Mouse (Mus musculus): ENCODE measurements at regions not wholly inside any gene's neighbourhood (a gene's known extent, or its start where the extent isn't known, plus 50 kb on each side); places are given as distances from the start of the nearest gene placed in this dataset.

DNA sequence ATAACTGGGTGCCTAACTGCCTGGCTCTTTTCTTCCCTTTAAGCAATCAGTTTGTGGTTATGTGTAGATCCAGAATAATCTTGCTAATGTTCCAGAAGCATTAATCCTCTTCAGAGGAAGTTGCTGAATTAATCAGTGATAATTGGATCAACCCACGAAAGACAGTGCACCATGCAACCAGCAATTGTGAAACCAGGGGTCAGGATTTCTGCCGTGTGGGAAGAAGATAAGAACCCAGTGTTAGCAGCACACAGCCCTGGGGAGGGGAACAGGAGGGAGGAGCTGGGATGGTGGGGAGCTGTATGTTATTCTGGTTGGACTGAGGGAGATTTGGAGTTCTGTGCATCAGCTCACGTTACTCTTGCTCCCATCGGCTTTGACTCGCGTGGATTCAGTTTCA lies 75.5 kb upstream of the Gm5148 start:
- H3K4me1 ChIP-seq (ENCODE audit: insufficient read depth), result no peaks in the 10 kb centered on the region
- no peak for DNase-seq
- no peak overlapping the region for H3K27ac ChIP-seq (ENCODE audit: low read depth, low read length)
- no peak overlapping the region for H3K4me3 ChIP-seq (ENCODE audit: low read depth, low read length)
- WGBS, result 60% methylated on average over 6 of the region's 6 CpGs
- H3K36me3 ChIP-seq (ENCODE audit: insufficient read depth), result no peaks in the 10 kb centered on the region
- no peaks in the 10 kb centered on the region for H3K9me3 ChIP-seq (ENCODE audit: low read length)
- TF ChIP-seq CTCF (IDR thresholded peaks at IDR 0.05; ENCODE audit: low read depth), result no peak
- H3K9ac ChIP-seq, result no peak overlapping the region
- H3K4me2 ChIP-seq (ENCODE audit: low read depth), result no peak overlapping the region
- no peaks in the 10 kb centered on the region for H3K27me3 ChIP-seq (ENCODE audit: insufficient read depth, low read length)
- no peak for ATAC-seq

DNA sequence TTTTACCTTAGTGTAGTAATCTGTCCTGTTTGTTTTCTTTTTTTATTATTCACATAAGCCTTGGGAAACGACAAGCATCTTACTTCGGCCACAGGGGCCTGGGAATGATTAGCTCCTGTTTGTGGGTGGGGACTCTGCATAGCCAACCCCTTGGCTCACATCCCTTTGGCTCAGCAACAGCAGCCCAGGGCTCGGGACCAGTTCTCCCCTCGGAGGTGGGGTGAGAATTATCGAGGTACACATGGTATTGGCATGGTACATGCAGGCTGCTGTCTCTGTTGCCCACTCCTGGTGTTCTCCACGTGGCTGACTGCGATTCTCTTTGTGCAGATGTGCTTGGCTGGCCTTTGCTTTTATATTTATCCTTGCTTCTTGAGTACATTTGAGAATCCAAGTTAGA lies 65.4 kb upstream of the Gm5148 start:
- no peak overlapping the region for H3K4me2 ChIP-seq (ENCODE audit: low read depth)
- no peak for TF ChIP-seq CTCF (IDR thresholded peaks at IDR 0.05; ENCODE audit: low read depth)
- no peak for DNase-seq
- H3K27ac ChIP-seq (ENCODE audit: low read depth, low read length), result no peak overlapping the region
- H3K9me3 ChIP-seq (ENCODE audit: low read length), result no peaks in the 10 kb centered on the region
- H3K27me3 ChIP-seq (ENCODE audit: insufficient read depth, low read length), result no peaks in the 10 kb centered on the region
- H3K4me1 ChIP-seq (ENCODE audit: insufficient read depth), result no peaks in the 10 kb centered on the region
- 53% methylated on average over 7 of the region's 7 CpGs for WGBS
- ATAC-seq, result no peak
- no peak overlapping the region for H3K9ac ChIP-seq
- no peak overlapping the region for H3K4me3 ChIP-seq (ENCODE audit: low read depth, low read length)
- H3K36me3 ChIP-seq (ENCODE audit: insufficient read depth), result no peaks in the 10 kb centered on the region

DNA sequence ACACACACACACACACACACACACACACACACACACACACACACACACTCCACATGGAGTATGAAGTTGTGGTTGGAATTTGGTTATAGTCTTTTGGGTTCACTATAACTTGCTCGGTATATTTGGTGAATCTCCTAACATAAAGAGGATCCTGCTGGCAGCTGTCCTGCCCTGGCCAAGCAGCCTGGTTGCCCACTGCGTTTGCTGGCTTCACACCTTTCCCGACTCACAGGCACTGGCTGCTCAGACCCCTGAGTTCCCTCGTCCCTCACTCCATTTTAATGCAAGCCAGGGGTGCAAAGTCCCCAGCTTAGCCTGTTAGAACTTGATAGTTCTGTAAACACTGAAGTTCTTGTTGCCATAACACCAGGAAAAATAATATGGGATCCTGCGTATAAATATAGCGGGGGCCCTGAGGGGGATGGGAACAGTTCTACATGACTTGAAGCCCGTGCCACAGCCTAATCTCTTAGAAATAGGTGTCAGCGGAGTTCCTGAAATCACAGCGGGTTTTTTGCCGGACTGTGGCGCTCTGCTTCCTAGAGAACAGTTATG lies 64.9 kb upstream of the Gm5148 start:
- 79% methylated on average over 11 of the region's 11 CpGs for WGBS
- no peaks in the 10 kb centered on the region for H3K27me3 ChIP-seq (ENCODE audit: insufficient read depth, low read length)

DNA sequence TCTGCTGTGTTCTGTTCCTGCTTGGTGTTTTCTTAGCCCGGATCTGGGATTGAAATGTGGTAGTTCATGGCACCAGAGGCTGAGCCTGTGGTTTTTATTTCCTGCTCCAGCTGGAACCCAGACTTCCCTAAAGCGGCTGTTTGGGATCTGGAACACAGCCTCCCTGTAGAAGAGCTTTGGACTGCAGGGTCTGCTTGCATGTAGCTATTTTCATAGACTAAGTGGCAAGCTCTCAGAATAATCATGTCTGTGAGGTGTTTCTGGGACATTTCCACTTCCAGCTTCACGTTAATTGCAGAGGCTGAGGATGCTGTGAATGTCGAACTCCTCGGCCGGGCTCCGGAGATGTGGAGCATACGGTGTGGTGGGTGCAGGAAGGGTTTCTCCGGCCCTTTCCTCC lies 64.1 kb upstream of the Gm5148 start:
- DNase-seq (no peak), ATAC-seq (no peak)
- TF ChIP-seq CTCF (IDR thresholded peaks at IDR 0.05; ENCODE audit: low read depth), result no peak
- Histone ChIP-seq H3K4me1 (ENCODE audit: insufficient read depth) (no peaks in the 10 kb centered on the region), H3K27ac (ENCODE audit: low read depth, low read length) (no peak overlapping the region), H3K27me3 (ENCODE audit: insufficient read depth, low read length) (no peaks in the 10 kb centered on the region), H3K36me3 (ENCODE audit: insufficient read depth) (no peaks in the 10 kb centered on the region), H3K9ac (no peak overlapping the region), H3K4me2 (ENCODE audit: low read depth) (no peak overlapping the region), H3K4me3 (ENCODE audit: low read depth, low read length) (no peak overlapping the region), H3K9me3 (ENCODE audit: low read length) (no peaks in the 10 kb centered on the region)
- 76% methylated on average over 9 of the region's 9 CpGs for WGBS

More for the DNA sequence above, 64.9 kb upstream of the Gm5148 start:
- H3K4me2 ChIP-seq (ENCODE audit: low read depth), result no peak overlapping the region
- no peak for DNase-seq
- no peak for ATAC-seq
- H3K4me3 ChIP-seq (ENCODE audit: low read depth, low read length), result no peak overlapping the region
- H3K27ac ChIP-seq (ENCODE audit: low read depth, low read length), result no peak overlapping the region
- no peak overlapping the region for H3K9ac ChIP-seq
- H3K9me3 ChIP-seq (ENCODE audit: low read length), result no peaks in the 10 kb centered on the region
- H3K4me1 ChIP-seq (ENCODE audit: insufficient read depth), result no peaks in the 10 kb centered on the region
- TF ChIP-seq CTCF (IDR thresholded peaks at IDR 0.05; ENCODE audit: low read depth), result no peak
- H3K36me3 ChIP-seq (ENCODE audit: insufficient read depth), result no peaks in the 10 kb centered on the region

DNA sequence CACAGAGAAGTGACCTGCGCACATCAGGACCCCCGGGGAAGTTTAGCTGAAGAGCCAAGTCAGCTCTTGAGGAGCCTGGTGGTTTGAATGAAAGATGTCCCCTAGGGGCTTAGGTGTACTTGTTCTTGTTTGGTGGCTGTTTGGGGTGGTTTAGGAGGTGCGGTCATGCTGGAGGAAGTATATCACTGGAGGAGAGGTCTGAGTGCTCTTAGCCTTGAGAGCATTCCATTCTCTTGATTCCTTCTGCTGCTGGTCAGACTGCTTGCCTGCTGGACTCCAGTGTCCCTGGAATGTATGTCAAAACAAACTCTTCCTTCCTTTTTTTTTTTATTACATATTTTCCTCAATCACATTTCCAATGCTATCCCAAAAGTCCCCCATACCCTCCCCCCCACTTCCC lies 62.5 kb upstream of the Gm5148 start:
- H3K9ac ChIP-seq, result no peak overlapping the region
- DNase-seq, result no peak
- no peak for TF ChIP-seq CTCF (IDR thresholded peaks at IDR 0.05; ENCODE audit: low read depth)
- H3K4me2 ChIP-seq (ENCODE audit: low read depth), result no peak overlapping the region
- H3K27ac ChIP-seq (ENCODE audit: low read depth, low read length), result no peak overlapping the region
- H3K27me3 ChIP-seq (ENCODE audit: insufficient read depth, low read length), result no peaks in the 10 kb centered on the region
- no peaks in the 10 kb centered on the region for H3K36me3 ChIP-seq (ENCODE audit: insufficient read depth)
- no peaks in the 10 kb centered on the region for H3K4me1 ChIP-seq (ENCODE audit: insufficient read depth)
- H3K4me3 ChIP-seq (ENCODE audit: low read depth, low read length), result no peak overlapping the region
- 83% methylated on average over 3 of the region's 3 CpGs for WGBS
- no peaks in the 10 kb centered on the region for H3K9me3 ChIP-seq (ENCODE audit: low read length)
- ATAC-seq, result no peak

DNA sequence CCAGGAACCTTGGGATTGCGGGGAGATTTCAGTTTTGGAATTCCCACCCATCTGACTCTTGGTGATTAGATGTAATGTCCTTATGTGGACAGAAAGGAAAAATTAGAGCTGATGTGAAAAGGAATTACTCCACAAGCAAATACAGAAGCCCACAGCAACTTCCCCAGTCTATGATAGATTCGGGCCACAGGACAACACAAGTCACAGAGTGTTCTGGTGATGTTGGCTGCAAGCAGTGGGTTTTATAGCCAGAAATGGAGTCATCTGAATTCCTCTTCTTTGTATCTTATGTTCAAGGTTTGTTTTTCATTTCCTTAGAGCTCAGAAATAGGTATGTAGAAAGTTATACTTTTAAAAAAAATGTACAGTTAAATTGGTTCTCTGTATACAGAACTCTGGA lies 56.8 kb upstream of the Gm5148 start:
- no peaks in the 10 kb centered on the region for H3K9me3 ChIP-seq (ENCODE audit: low read length)
- H3K9ac ChIP-seq, result no peak overlapping the region
- TF ChIP-seq CTCF (IDR thresholded peaks at IDR 0.05; ENCODE audit: low read depth), result no peak
- H3K4me3 ChIP-seq (ENCODE audit: low read depth, low read length), result no peak overlapping the region
- no peak overlapping the region for H3K27ac ChIP-seq (ENCODE audit: low read depth, low read length)
- no peaks in the 10 kb centered on the region for H3K36me3 ChIP-seq (ENCODE audit: insufficient read depth)
- 84% methylated on average over 2 of the region's 2 CpGs for WGBS
- DNase-seq, result no peak
- no peaks in the 10 kb centered on the region for H3K27me3 ChIP-seq (ENCODE audit: insufficient read depth, low read length)
- ATAC-seq, result no peak
- H3K4me2 ChIP-seq (ENCODE audit: low read depth), result no peak overlapping the region
- H3K4me1 ChIP-seq (ENCODE audit: insufficient read depth), result no peaks in the 10 kb centered on the region

DNA sequence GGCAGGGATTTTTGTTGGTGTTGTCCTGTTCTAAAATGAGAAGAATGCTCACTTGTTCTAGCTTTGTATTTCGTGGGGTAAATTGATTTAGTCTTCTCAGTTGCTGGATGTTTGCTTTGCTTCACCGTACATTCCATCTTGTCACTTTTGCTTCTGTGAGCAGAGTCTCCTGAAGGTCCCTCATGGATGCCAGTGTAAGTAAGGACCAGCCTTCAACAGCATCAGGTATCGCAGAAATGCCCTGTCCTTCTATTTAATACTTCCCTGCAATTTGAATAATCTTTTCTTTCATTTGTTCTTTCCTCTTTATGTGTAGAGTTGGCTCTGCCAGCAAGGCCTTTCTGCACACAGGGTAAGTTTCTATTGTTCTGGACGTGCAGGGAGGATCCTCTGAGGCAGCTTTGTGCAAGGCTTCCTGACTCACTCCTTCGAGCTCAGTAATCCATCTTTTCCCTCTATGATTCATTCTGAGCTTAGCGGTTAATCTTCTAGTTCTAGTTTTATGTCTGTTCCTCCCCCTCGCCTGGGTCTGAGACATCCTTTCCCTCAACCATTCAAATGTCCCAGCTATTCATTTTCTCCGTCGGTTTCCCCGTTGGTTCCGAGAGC lies 55.7 kb upstream of the Gm5148 start:
- DNase-seq, result no peak

More for the DNA sequence above, 55.7 kb upstream of the Gm5148 start:
- no peaks in the 10 kb centered on the region for H3K4me1 ChIP-seq (ENCODE audit: insufficient read depth)
- no peak overlapping the region for H3K4me3 ChIP-seq (ENCODE audit: low read depth, low read length)
- no peak for TF ChIP-seq CTCF (IDR thresholded peaks at IDR 0.05; ENCODE audit: low read depth)
- no peak overlapping the region for H3K27ac ChIP-seq (ENCODE audit: low read depth, low read length)
- WGBS, result 23% methylated on average over 11 of the region's 11 CpGs
- H3K27me3 ChIP-seq (ENCODE audit: insufficient read depth, low read length), result no peaks in the 10 kb centered on the region
- no peak for ATAC-seq
- no peak overlapping the region for H3K4me2 ChIP-seq (ENCODE audit: low read depth)
- H3K36me3 ChIP-seq (ENCODE audit: insufficient read depth), result no peaks in the 10 kb centered on the region
- H3K9ac ChIP-seq, result no peak overlapping the region
- H3K9me3 ChIP-seq (ENCODE audit: low read length), result no peaks in the 10 kb centered on the region
